Mouse (Mus musculus) bone marrow, adult 2 months (tissue): Measurements from ENCODE around the gene Flii.
A peak's percentile ranks its signal among the peaks of the same experiment; 100 is the strongest.

ENCODE experiments used
- CTCF ChIP-seq: fragments of 200-500 bp; IDR thresholded peaks from 2 replicates; pipeline ENCODE4 v1.5.1; 2011; ENCODE audit warnings: low read length, control low read depth; ENCODE audit not compliant: control insufficient read depth, insufficient read depth
- POLR2A ChIP-seq: fragments of 200-500 bp; IDR thresholded peaks from 2 replicates; pipeline ENCODE4 v1.6.1; 2011; ENCODE audit warnings: low read depth, mild to moderate bottlenecking, control low read depth, low read length, borderline replicate concordance; ENCODE audit not compliant: control insufficient read depth

- TF ChIP-seq CTCF (no peak), POLR2A (peak; percentile 51; the same call in 1 of the 2 replicates)
Measured at GRCm38 (mm10) chr11:60728260-60728761, 1.2 kb upstream of the Flii start, which contains the start of gene Mief2.
